Mouse (Mus musculus) neutrophil, adult 5-6 weeks (primary cell): ENCODE measurements around the gene Tnfrsf1b. TPM values are rescaled to one million over a fixed set of nuclear protein-coding genes. Genes with fewer than 3 reads are reported as not detected.

Source experiments
- ATAC-seq: fragments of 151-379, 151-347 bp; 2 replicates; pipeline ENCODE4 v1.8.0; 2017; ENCODE audit warnings: mild to moderate bottlenecking, moderate TSS enrichment; ENCODE audit not compliant: insufficient number of reproducible peaks, poor library complexity, low FRiP score, severe bottlenecking; ENCODE audit errors: extremely low read depth
- total RNA-seq: library from RNA; stranded (forward); fragments of 200-1000 nt; gene quantifications from 2 replicates; pipeline ENCODE4 v1.2.3, GENCODE M21; 2017

The Tnfrsf1b gene
- 91.5 and 109 TPM in 2 replicates for total RNA-seq

GRCm38 (mm10) chr4:145246173-145247011 lies at the start of gene Tnfrsf1b:
Gene Tnfrsf1b, minus strand, starts transcription at chr4:145246870.
- ATAC-seq = peak; percentile 80

DNA sequence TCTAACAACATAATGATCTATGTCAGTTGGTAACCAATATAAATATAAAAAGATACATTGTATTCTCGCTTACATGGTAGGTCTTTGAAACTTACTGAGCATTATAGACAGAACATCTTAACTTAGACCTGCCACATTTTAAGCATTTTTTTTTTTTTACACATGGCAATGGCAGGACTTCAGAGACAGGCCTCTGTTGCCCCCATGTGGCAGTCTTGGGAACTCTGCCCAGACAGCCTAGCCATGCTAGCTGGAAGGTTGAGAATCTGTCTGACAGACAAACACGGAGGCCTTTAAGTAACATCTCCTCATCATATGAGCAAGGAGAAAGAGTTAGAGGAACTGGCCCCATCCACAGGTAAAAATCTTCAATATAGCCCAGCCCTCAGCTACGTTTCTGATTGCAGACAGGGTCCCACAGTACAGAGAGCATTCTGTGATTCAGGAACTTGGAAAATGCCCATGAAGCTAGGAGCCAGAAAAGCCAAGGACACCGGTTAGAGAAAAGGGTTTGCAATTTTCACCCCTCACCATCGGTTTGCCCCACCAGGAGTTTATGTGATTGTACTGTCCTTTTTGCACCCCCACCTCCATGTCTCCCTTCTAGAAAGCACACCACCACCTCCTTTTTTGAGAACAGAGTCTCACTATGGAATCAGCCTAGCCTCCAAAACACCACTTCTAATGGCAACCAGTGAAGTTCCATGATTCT lies 49.1 kb upstream of the Tnfrsf1b start:
- ATAC-seq = peak; percentile 62

DNA sequence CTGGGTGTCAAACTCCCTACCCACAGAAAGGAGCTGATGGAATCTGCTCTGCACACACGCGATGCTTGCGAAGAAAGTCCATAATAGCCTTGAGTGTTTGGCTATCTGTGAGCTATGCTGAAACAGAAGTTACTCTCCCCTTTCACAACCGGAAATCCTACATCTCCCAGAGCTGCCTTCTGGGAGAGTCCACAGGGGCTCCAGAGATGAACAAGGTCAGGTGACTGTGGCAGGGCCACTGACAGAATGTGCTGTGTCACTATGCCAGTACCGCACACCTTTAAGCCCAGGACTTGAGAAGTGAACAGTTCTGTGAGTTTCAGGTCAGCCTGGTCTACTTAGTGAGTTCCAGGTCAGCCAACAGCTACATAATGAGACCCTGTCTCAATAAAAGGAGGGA lies 47.9 kb upstream of the Tnfrsf1b start:
- ATAC-seq = no peak

- ATAC-seq = peak; percentile 97
These were observed 39.9 kb upstream of the Tnfrsf1b start for GRCm38 (mm10) chr4:145286369-145287120.

- no peak for ATAC-seq
These were observed 38.0 kb upstream of the Tnfrsf1b start for GRCm38 (mm10) chr4:145284675-145285074.

DNA sequence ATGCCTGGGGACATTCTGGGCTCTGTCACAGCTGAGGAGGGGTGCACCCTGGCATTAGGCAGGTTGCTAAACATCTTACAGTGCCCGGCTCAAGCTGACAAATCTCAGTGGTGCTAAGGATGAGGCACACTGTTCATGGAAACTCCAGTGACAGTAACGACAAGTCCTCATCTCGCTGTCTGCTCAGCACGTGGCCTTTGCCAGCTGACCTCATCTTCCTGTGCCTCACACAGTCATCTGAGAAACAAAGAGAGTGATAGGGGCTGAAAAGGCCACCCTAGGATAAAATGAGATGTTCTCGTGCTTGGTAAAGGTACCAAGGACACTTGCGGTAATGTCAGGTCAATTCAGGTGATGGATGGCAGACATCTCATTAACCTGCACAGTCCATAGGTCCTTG lies 36.8 kb upstream of the Tnfrsf1b start:
- ATAC-seq = no peak

DNA sequence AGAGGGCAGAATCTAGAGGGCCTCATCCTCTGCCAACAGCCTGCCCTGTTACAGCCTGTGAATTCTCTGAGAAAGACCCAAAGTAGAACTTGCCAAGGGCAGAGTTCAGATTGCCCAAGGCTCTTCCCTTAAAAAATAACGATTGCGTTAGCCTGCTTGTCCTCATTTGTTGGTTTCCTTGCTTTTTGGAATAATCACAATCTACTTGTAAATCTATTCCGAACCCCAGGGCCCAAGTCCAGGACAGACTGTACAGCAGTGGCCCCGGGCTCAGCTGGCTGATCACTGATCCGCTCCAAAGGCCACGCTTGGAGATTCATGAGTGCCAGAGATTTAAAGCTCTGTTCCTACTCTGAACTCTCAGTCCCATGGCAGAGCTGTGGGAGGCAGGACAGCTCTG lies 34.3 kb upstream of the Tnfrsf1b start:
- ATAC-seq = no peak

DNA sequence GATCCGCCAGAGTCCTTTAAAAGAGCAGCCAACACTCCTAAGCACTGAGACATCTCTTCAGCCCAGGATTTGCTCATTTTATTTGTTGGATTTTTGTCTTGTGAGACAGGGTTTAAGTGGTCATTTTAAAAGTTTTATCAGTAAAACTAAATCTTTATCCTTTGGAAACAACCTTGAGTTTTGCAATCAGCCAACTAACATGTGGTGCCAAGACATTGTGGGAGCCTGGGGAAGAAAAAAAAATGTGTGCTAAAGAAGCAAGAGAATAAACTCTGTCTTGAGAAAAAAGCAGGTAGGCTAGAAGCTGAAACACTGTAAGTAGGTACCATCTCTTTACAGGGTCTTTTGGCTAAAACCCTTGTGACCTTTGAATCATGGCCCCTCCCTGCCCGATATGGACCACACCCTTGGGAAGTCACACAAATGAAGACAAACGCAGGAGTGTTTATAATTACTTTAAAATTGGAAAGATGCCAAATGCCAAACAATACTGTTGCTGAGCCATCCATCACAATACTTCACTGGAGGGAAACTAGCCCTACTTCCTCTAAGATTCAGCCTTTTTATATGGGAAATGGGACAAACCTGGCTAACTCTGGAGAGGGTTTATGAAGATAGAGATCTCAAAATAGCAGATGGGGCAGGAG lies 32.2 kb upstream of the Tnfrsf1b start:
- ATAC-seq = no peak

- ATAC-seq = no peak
These were observed 31.6 kb upstream of the Tnfrsf1b start for GRCm38 (mm10) chr4:145278231-145278630.

DNA sequence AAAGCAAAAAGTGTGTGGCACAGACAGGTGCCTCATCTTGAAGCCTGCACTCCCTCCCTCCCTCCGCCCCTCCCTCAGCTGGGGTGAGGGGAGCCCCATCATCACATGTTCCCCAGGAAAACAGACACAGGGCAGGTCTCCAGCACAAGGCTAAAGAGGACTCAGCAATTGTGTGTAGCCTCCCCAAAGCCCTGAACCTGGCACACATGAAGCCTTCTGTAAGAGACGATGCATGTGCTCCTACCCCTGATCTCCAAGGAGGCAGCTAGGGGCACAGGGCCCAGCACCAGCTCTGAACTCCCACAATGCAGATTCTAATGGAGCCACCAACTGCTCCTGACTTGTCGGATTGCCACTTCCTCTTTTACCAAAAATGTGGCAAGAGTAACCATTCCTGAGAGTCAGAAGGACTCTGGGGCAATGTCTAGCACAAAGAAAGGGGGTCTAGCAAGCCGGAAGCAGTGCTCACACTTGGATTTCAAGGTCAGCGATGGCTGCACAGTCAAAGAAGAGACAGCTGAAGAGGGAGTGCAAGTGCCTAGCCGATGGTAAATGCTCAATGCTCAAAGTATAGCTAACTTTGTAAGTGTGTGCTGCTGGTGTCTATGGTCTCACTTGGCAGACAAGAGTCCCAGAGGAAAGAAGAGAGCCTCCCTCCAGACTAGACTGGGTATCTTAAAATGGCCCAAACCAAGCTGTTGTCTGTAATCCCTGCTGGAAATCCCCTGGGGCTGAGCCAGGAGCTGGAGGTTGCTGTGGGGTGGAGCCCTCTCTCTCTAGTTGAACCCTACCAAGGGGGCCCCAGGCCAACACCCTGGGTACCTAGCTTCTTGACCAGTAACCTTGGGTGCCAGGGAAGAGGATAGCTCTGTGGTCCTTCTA lies 29.9 kb upstream of the Tnfrsf1b start:
- peak; percentile 53 for ATAC-seq

GRCm38 (mm10) chr4:145274887-145275286 lies 28.2 kb upstream of the Tnfrsf1b start:
- no peak for ATAC-seq

- no peak for ATAC-seq
These were observed 27.3 kb upstream of the Tnfrsf1b start for GRCm38 (mm10) chr4:145273923-145274322.

DNA sequence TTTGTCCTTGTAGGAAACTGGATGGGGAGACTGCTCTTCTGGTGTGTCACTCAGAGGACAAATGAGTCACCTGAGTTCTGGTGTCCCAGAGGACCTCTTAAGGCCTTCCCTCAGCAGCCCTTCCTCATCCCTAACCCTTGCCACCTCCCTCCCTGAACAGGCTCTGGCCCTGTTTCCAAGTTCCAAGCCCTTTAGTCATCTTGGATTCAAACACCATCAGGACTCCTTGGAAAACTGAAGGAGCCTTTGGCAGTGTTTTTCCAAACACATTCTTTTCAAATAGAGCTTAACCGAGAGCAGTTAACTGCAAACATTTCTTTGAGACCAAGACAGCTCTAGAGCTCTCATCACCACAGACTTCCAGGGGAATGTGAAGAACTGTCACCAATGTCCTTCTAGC lies 26.1 kb upstream of the Tnfrsf1b start:
- no peak for ATAC-seq

DNA sequence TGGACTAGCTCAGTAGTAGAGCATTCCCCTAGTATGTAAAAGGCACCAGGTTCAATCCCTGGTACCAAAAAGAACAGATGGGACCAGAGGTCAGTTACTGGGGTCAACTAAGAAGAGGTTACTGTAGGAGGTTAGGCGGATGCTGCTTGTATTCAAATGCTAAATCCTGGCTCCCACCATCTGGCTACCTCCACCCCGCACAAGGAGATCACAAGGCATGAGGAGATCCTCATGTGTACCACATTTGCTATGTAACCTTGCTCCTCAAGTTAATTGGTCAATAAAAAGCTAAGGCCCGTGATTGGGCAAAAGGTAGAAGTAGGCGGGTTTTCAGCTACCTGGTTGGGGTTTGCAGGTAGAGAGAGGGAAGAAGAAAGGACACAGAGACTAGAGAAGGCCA lies 25.0 kb upstream of the Tnfrsf1b start:
- no peak for ATAC-seq

GRCm38 (mm10) chr4:145270136-145270535 lies 23.5 kb upstream of the Tnfrsf1b start:
- ATAC-seq = peak; percentile 24

- no peak; the same call in 1 of the 2 replicates for ATAC-seq
These were observed 21.0 kb upstream of the Tnfrsf1b start for GRCm38 (mm10) chr4:145267631-145268110.

DNA sequence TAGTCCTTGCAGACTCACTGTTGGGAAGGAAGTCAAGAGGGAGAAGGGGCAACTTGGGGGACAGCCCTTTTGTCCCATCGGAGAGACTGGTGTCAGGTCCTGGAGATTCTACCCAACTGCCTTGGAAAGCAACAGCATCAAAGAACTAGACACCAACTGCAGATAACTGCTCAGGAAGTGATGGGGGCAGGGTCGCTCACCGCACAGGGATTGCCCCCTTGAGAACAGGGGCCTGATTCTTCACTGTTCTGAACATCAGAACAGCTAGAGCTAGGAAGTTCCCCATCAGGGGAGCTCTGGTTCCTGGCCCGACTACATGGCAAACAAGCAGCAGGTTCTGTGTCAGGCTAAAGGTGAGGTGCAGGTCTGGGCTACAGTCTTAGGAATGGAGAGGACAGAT lies 19.8 kb upstream of the Tnfrsf1b start:
- ATAC-seq = no peak

- ATAC-seq = no peak
These were observed 18.1 kb upstream of the Tnfrsf1b start for GRCm38 (mm10) chr4:145264761-145265160.
